Mouse (Mus musculus) MEL (cell line): Measurements from ENCODE around the gene Letmd1.

Experiments
- CHD2 ChIP-seq: IDR thresholded peaks from 2 replicates; pipeline ENCODE4 v1.6.1; 2011; ENCODE audit warnings: low read length, improper control_type of control experiment
- CTCF ChIP-seq, 3 experiments: IDR thresholded peaks in 2 of 3; conservative IDR thresholded peaks in 1 of 3; 2 replicates each; pipeline ENCODE4 v1.5.1; 2011 to 2012; ENCODE audit warnings: low read length in 3 of 3, low read depth in 2 of 3, mild to moderate bottlenecking in 2 of 3, improper control_type of control experiment in 1 of 3, inconsistent platforms in 1 of 3, mixed read lengths in 1 of 3, moderate library complexity in 1 of 3; ENCODE audit not compliant: control insufficient read depth in 1 of 3, insufficient read depth in 1 of 3, poor library complexity in 1 of 3, severe bottlenecking in 1 of 3
- GABPA ChIP-seq: IDR thresholded peaks from 2 replicates; pipeline ENCODE4 v1.6.1; 2012; ENCODE audit warnings: low read depth, mild to moderate bottlenecking, inconsistent platforms, low read length, improper control_type of control experiment, moderate library complexity
- MAFK ChIP-seq: IDR thresholded peaks from 2 replicates; pipeline ENCODE4 v1.6.1; 2011; ENCODE audit warnings: low read depth, mild to moderate bottlenecking, low read length, improper control_type of control experiment, borderline replicate concordance
- MEF2A ChIP-seq: IDR thresholded peaks from 2 replicates; pipeline ENCODE4 v1.6.1; 2014; ENCODE audit warnings: low read depth, mild to moderate bottlenecking, inconsistent platforms, low read length, improper control_type of control experiment; ENCODE audit not compliant: poor library complexity, insufficient replicate concordance, severe bottlenecking; ENCODE audit errors: extremely low read depth
- POLR2A ChIP-seq, 2 experiments: IDR thresholded peaks; 2 replicates each; pipeline ENCODE4 v1.6.1; 2011 to 2012; ENCODE audit warnings: low read length in 2 of 2, mild to moderate bottlenecking in 2 of 2, control low read depth in 1 of 2, improper control_type of control experiment in 1 of 2, low read depth in 1 of 2, moderate library complexity in 1 of 2; ENCODE audit not compliant: control insufficient read depth in 1 of 2, insufficient read depth in 1 of 2, poor library complexity in 1 of 2
- POLR2AphosphoS2 ChIP-seq: IDR thresholded peaks from 2 replicates; pipeline ENCODE4 v1.6.1; 2011; ENCODE audit warnings: low read length, improper control_type of control experiment
- TCF12 ChIP-seq: IDR thresholded peaks from 2 replicates; pipeline ENCODE4 v1.6.1; 2014; ENCODE audit warnings: low read depth, mild to moderate bottlenecking, inconsistent platforms, low read length, improper control_type of control experiment, moderate library complexity
- USF2 ChIP-seq, 2 experiments: IDR thresholded peaks; 2 replicates each; pipeline ENCODE4 v1.6.1; 2011 to 2012; ENCODE audit warnings: improper control_type of control experiment in 2 of 2, low read length in 2 of 2, borderline replicate concordance in 1 of 2, inconsistent platforms in 1 of 2, low read depth in 1 of 2, mild to moderate bottlenecking in 1 of 2; ENCODE audit not compliant: insufficient read depth in 1 of 2
- ZNF384 ChIP-seq: IDR thresholded peaks from 2 replicates; pipeline ENCODE4 v1.6.1; 2012; ENCODE audit warnings: low read depth, mild to moderate bottlenecking, inconsistent platforms, low read length, improper control_type of control experiment

DNA sequence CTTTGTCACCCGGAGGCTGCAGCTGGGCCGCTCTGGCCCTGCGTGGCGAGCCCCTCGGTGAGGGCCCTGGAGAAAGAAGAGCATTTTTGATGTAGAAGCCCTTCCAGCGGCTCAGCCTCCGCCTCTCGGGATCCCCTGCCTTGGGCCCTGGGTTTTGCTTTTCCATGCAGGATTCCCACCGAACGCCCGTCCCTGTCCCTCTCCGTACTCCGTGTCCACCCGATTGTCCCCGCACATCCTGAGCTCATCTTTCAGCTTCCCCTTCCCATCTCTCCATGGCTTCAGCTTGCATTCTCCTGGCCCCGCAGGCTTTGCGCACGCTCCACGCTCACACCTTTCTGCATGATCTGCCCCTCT, 344 bp downstream of the Letmd1 start:
- TF ChIP-seq TCF12 (no peak), POLR2A (IDR thresholded peaks at IDR 0.05; ENCODE audit: control insufficient read depth in 1 of 2, insufficient read depth in 1 of 2, low read depth in 1 of 2, low read length in 2 of 2, poor library complexity in 1 of 2) (no peak), MEF2A (no peak), GABPA (no peak), MAFK (no peak), CTCF (IDR thresholded peaks at IDR 0.05 in 2 of 3, conservative IDR thresholded peaks at IDR 0.05 in 1 of 3; ENCODE audit: control insufficient read depth in 1 of 3, insufficient read depth in 1 of 3, low read depth in 2 of 3, low read length in 3 of 3, poor library complexity in 1 of 3, severe bottlenecking in 1 of 3) (no peak), ZNF384 (no peak), POLR2AphosphoS2 (no peak), USF2 (IDR thresholded peaks at IDR 0.05; ENCODE audit: borderline replicate concordance in 1 of 2, insufficient read depth in 1 of 2, low read depth in 1 of 2, low read length in 2 of 2) (no peak), CHD2 (no peak)
